Comparison of ENCODE assay signal across 20 mouse cellular contexts in genomic region chr14:86419959-86420598, GRCm38 (mm10).
DNase-seq lines count a peak whose midpoint lies in the region; ATAC-seq and TF ChIP-seq lines count a peak whose summit lies in the region.
"Had no signal": no experiment of that assay in that cellular context is flagged by ENCODE, and none has a peak within 500 bp of the region (broad histone marks: within the 10 kb centered on the region; RNA-seq: fewer than 3 reads in every experiment).

No protein-coding gene starts in this region.

- no peak overlapping the region for H3K4me2 ChIP-seq in limb, embryonic 11.5 days (ENCODE audit: low read depth, severe bottlenecking)
- H3K4me2 ChIP-seq in limb, embryonic 12.5 days: no peak overlapping the region
- H3K4me2 ChIP-seq in limb, embryonic 14.5 days (replicated peaks; ENCODE audit: low read depth, low read length, severe bottlenecking): no peak overlapping the region
- H3K4me2 ChIP-seq: embryonic facial prominence, embryonic 15.5 days; forebrain, embryonic 12.5 days had no signal

- H3K4me1 ChIP-seq in limb, embryonic 11.5 days (ENCODE audit: control insufficient read depth, insufficient read depth, low read length): no peaks in the 10 kb centered on the region
- H3K4me1 ChIP-seq in limb, embryonic 10.5 days: no peaks in the 10 kb centered on the region
- H3K4me1 ChIP-seq in limb, embryonic 12.5 days (replicated peaks): no peaks in the 10 kb centered on the region
- no peaks in the 10 kb centered on the region for H3K4me1 ChIP-seq in limb, embryonic 14.5 days (ENCODE audit: control insufficient read depth, insufficient read depth, low read length)
- H3K4me1 ChIP-seq: embryonic facial prominence, embryonic 15.5 days; forebrain, embryonic 10.5 days; forebrain, embryonic 12.5 days had no signal

- no peak overlapping the region for H3K9ac ChIP-seq in limb, embryonic 11.5 days (ENCODE audit: low read length)
- H3K9ac ChIP-seq in limb, embryonic 12.5 days (replicated peaks): no peak overlapping the region
- H3K9ac ChIP-seq in limb, embryonic 14.5 days (ENCODE audit: low read depth, low read length, severe bottlenecking): no peak overlapping the region
- H3K9ac ChIP-seq: embryonic facial prominence, embryonic 15.5 days; forebrain, embryonic 12.5 days had no signal

- no peak overlapping the region for H3K27ac ChIP-seq in limb, embryonic 11.5 days (replicated peaks; ENCODE audit: low read depth, low read length)
- H3K27ac ChIP-seq in limb, embryonic 10.5 days: no peak overlapping the region
- H3K27ac ChIP-seq in limb, embryonic 12.5 days: no peak overlapping the region
- H3K27ac ChIP-seq in limb, embryonic 14.5 days (replicated peaks; ENCODE audit: low read depth, low read length): no peak overlapping the region
- H3K27ac ChIP-seq: embryonic facial prominence, embryonic 15.5 days; forebrain, embryonic 10.5 days; forebrain, embryonic 12.5 days had no signal

- H3K9me3 ChIP-seq in limb, embryonic 11.5 days (ENCODE audit: control insufficient read depth, low read length): no peaks in the 10 kb centered on the region
- no peaks in the 10 kb centered on the region for H3K9me3 ChIP-seq in limb, embryonic 10.5 days (replicated peaks)
- no peaks in the 10 kb centered on the region for H3K9me3 ChIP-seq in limb, embryonic 12.5 days
- H3K9me3 ChIP-seq in limb, embryonic 14.5 days (ENCODE audit: control insufficient read depth, low read length): no peaks in the 10 kb centered on the region
- H3K9me3 ChIP-seq: embryonic facial prominence, embryonic 15.5 days; forebrain, embryonic 10.5 days; forebrain, embryonic 12.5 days had no signal

- H3K27me3 ChIP-seq in limb, embryonic 11.5 days (ENCODE audit: control insufficient read depth, insufficient read depth, low read length): no peaks in the 10 kb centered on the region
- H3K27me3 ChIP-seq in limb, embryonic 10.5 days (ENCODE audit: low read depth, poor library complexity, severe bottlenecking): no peaks in the 10 kb centered on the region
- no peaks in the 10 kb centered on the region for H3K27me3 ChIP-seq in limb, embryonic 12.5 days
- no peaks in the 10 kb centered on the region for H3K27me3 ChIP-seq in limb, embryonic 14.5 days (ENCODE audit: control insufficient read depth, insufficient read depth, low read length)
- H3K27me3 ChIP-seq: embryonic facial prominence, embryonic 15.5 days; forebrain, embryonic 12.5 days had no signal

- no peak for DNase-seq in limb, embryonic 11.5 days (ENCODE audit: low spot score)
- no peak for DNase-seq in limb, embryonic 10.5 days (ENCODE audit: low spot score)
- DNase-seq in limb, embryonic 14.5 days (ENCODE audit: low spot score): peak; percentile 23
- DNase-seq in heart, postnatal 25 days (ENCODE audit: low spot score): no peak
- DNase-seq in left cerebral cortex, postnatal 4 days: no peak
- DNase-seq: adrenal gland, adult 2 months; adrenal gland, postnatal 10 days; adrenal gland, postnatal 36 days; cerebellum, adult 11-12 months; cerebellum, adult 2 months; cerebellum, adult 9-10 months; cerebellum, postnatal 10 days; cerebellum, postnatal 25 days had no signal

- no peak overlapping the region for H3K4me3 ChIP-seq in limb, embryonic 11.5 days (ENCODE audit: low read depth, low read length)
- no peak overlapping the region for H3K4me3 ChIP-seq in limb, embryonic 10.5 days
- H3K4me3 ChIP-seq in limb, embryonic 12.5 days (replicated peaks): no peak overlapping the region
- H3K4me3 ChIP-seq in limb, embryonic 14.5 days (replicated peaks; ENCODE audit: low read length): no peak overlapping the region
- H3K4me3 ChIP-seq: embryonic facial prominence, embryonic 15.5 days; erythroblast, embryonic 14.5 days; forebrain, embryonic 10.5 days; forebrain, embryonic 12.5 days had no signal

- no peak for TF ChIP-seq POLR2A in limb, embryonic 14.5 days (IDR thresholded peaks at IDR 0.05; ENCODE audit: borderline replicate concordance, extremely low read depth, insufficient read depth, insufficient read length)

- WGBS in limb, embryonic 11.5 days: 80% methylated on average over 3 of the region's 3 CpGs
- WGBS in limb, embryonic 10.5 days: 83% methylated on average over 3 of the region's 3 CpGs
- WGBS in limb, embryonic 12.5 days: 73% methylated on average over 3 of the region's 3 CpGs
- 59% methylated on average over 3 of the region's 3 CpGs for WGBS in limb, embryonic 14.5 days

- no peaks in the 10 kb centered on the region for H3K36me3 ChIP-seq in limb, embryonic 11.5 days (ENCODE audit: control insufficient read depth, insufficient read depth, low read length)
- no peaks in the 10 kb centered on the region for H3K36me3 ChIP-seq in limb, embryonic 10.5 days
- H3K36me3 ChIP-seq in limb, embryonic 12.5 days: no peaks in the 10 kb centered on the region
- no peaks in the 10 kb centered on the region for H3K36me3 ChIP-seq in limb, embryonic 14.5 days (ENCODE audit: control insufficient read depth, insufficient read depth, low read length)
- H3K36me3 ChIP-seq: embryonic facial prominence, embryonic 15.5 days; forebrain, embryonic 10.5 days; forebrain, embryonic 12.5 days had no signal

- peak; percentile 62; the same call in 1 of the 2 replicates for ATAC-seq in limb, embryonic 11.5 days (ENCODE audit: insufficient number of reproducible peaks, low FRiP score, low TSS enrichment, low read depth)
- ATAC-seq in limb, embryonic 12.5 days (ENCODE audit: insufficient number of reproducible peaks, insufficient read depth, low FRiP score, low TSS enrichment, low read depth): peak; percentile 73
- peak; percentile 73 for ATAC-seq in limb, embryonic 14.5 days (ENCODE audit: low FRiP score, low read depth)
- ATAC-seq: forebrain, embryonic 14.5 days; forebrain, embryonic 16.5 days had no signal

- intact Hi-C loops in heart, postnatal 25 days (cut with DNase I): no loop called here
- intact Hi-C loops in left cerebral cortex, postnatal 4 days (cut with DNase I): no loop called here
